Mouse (Mus musculus) adrenal gland, postnatal 25 days (tissue): ENCODE results near the gene Hyou1. TPM values are rescaled to one million over a fixed set of nuclear protein-coding genes. Genes with fewer than 3 reads are reported as not detected.
"Not testable (repeated sequence)": the region's sequence is repeated elsewhere in the genome, so short reads cannot be mapped to it uniquely, and the experiment has no call there.

Experiments used
- DNase-seq: peaks from one replicate; pipeline ENCODE4 v3.0.0; 2021; ENCODE audit warnings: mixed read lengths
- total RNA-seq: library from RNA; stranded (reverse); gene quantifications from 2 replicates; pipeline ENCODE4 v1.2.3, GENCODE M21; 2021

Hyou1 gene
- total RNA-seq, 1 experiment from 2014 or later = 148 TPM

GRCm38 (mm10) chr9:44406906-44407751, 27.8 kb downstream of the Hyou1 start, which contains the start of the genes Rps25 and Trappc4:
Gene Rps25 (plus strand): TSS chr9:44407139.
Gene Trappc4 (minus strand): TSS chr9:44407600.
- peak; percentile 89 for DNase-seq

GRCm38 (mm10) chr9:44407752-44408097, 28.4 kb downstream of the Hyou1 start:
- no peak for DNase-seq

- not testable (repeated sequence) for DNase-seq
Measured at GRCm38 (mm10) chr9:44408693-44409092, 29.4 kb downstream of the Hyou1 start.

GRCm38 (mm10) chr9:44410647-44411336, 31.5 kb downstream of the Hyou1 start:
- no peak for DNase-seq

- no peak for DNase-seq
Measured at GRCm38 (mm10) chr9:44411601-44412130, 32.4 kb downstream of the Hyou1 start.

GRCm38 (mm10) chr9:44412306-44412705, 33.0 kb downstream of the Hyou1 start:
- no peak for DNase-seq

GRCm38 (mm10) chr9:44412781-44413180, 33.5 kb downstream of the Hyou1 start:
- no peak for DNase-seq

- DNase-seq = no peak
Measured at GRCm38 (mm10) chr9:44417156-44417891, 38.0 kb downstream of the Hyou1 start.

- peak; percentile 97 for DNase-seq
Measured at GRCm38 (mm10) chr9:44417892-44418363, 38.6 kb downstream of the Hyou1 start.

GRCm38 (mm10) chr9:44418519-44419385, 39.5 kb downstream of the Hyou1 start, which contains the start of gene Ccdc84:
Gene Ccdc84 (minus strand): TSS chr9:44418569.
- DNase-seq = no peak

- not testable (repeated sequence) for DNase-seq
Measured at GRCm38 (mm10) chr9:44419730-44420129, 40.4 kb downstream of the Hyou1 start.

- DNase-seq = no peak
Measured at GRCm38 (mm10) chr9:44420280-44420898, 41.1 kb downstream of the Hyou1 start.

GRCm38 (mm10) chr9:44423576-44423975, 44.3 kb downstream of the Hyou1 start:
- DNase-seq = no peak

- DNase-seq = no peak
Measured at GRCm38 (mm10) chr9:44432577-44433185, 53.4 kb downstream of the Hyou1 start.

GRCm38 (mm10) chr9:44435747-44436146, 56.5 kb downstream of the Hyou1 start:
- no peak for DNase-seq

GRCm38 (mm10) chr9:44440961-44441360, 61.7 kb downstream of the Hyou1 start, which contains the start of gene Foxr1:
Gene Foxr1 (minus strand): TSS chr9:44441136.
- DNase-seq = no peak
